Mouse (Mus musculus): Measurements from ENCODE around the gene Tns3. TPM values are rescaled to one million over a fixed set of nuclear protein-coding genes. Genes with fewer than 3 reads are reported as not detected.

Gene Tns3
- polyA plus RNA-seq, 1 experiment, result 45.7 TPM

DNA sequence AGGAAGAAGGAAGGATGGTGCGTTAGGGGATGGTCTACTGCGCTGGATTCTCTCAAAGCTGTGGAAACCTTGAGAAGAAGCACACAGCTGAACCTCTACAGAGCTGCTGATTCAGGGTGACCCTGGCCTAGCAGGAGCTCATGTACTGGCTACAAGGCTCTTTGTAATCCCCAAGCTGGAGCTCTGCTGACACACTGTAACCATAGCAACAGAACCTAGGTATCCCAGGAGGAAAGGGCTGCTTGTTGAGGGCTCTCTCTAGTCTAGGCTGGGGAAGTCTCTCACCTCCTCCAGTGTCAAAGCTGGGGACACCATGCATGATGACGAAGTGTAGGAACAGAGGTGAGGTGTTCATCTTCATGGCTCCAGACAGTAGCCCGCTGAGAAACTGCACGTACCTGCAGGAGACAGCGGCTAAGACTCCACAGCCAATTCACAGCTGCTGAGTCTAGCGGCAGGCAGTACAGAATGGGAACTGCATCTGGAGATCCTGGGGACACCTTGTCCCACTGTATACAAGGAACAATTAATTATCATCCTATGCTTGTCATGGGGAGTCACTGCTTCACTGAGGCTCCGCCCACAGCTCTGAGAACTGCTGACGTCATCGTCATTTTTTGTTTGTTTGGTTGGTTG lies 132.1 kb downstream of the Tns3 start:
- Histone ChIP-seq H3K36me3 (ENCODE audit: control insufficient read depth, insufficient read depth, low read length, poor library complexity, severe bottlenecking) (peaks cover 5% of the 10 kb centered on the region), H3K4me1 (ENCODE audit: control insufficient read depth, insufficient read depth, low read length) (no peaks in the 10 kb centered on the region), H3K27ac (ENCODE audit: insufficient read depth, low read length) (no peak overlapping the region), H3K9me3 (replicated peaks; ENCODE audit: control insufficient read depth, insufficient read depth, low read length, poor library complexity, severe bottlenecking) (no peaks in the 10 kb centered on the region), H3K9ac (ENCODE audit: low read depth, poor library complexity, severe bottlenecking) (no peak overlapping the region), H3K4me3 (ENCODE audit: low read depth, low read length) (no peak overlapping the region), H3K27me3 (ENCODE audit: control insufficient read depth, insufficient read depth, low read length, poor library complexity, severe bottlenecking) (no peaks in the 10 kb centered on the region)
- TF ChIP-seq CTCF (IDR thresholded peaks at IDR 0.05; ENCODE audit: low read depth, low read length) (no peak), POLR2A (IDR thresholded peaks at IDR 0.05; ENCODE audit: insufficient read depth, low read length) (no peak), EP300 (IDR thresholded peaks at IDR 0.05; ENCODE audit: insufficient read depth, low read depth, low read length) (no peak)

DNA sequence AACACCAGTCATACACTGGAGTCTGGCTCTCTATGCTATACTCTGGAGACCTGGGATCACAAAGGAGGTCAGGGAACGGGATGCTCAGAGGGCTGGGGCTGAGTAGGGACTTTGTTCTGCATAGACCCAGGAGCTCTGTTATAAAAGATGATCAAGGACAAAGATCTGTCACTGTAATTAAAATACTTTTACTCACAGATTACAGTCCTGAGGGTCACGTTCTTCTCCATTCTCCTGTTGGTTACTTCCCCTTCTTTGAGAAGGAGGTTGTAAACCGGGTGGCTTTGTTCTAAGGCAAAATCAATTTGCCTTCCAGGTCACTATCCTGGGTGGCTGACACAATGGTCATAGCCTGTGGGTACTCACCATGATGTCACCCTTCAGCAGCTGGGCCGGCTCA lies 133.8 kb downstream of the Tns3 start:
- peaks cover 3% of the 10 kb centered on the region for H3K36me3 ChIP-seq (ENCODE audit: control insufficient read depth, insufficient read depth, low read length, poor library complexity, severe bottlenecking)
- TF ChIP-seq POLR2A (IDR thresholded peaks at IDR 0.05; ENCODE audit: insufficient read depth, low read length) (no peak), EP300 (IDR thresholded peaks at IDR 0.05; ENCODE audit: insufficient read depth, low read depth, low read length) (no peak), CTCF (IDR thresholded peaks at IDR 0.05; ENCODE audit: low read depth, low read length) (no peak)

DNA sequence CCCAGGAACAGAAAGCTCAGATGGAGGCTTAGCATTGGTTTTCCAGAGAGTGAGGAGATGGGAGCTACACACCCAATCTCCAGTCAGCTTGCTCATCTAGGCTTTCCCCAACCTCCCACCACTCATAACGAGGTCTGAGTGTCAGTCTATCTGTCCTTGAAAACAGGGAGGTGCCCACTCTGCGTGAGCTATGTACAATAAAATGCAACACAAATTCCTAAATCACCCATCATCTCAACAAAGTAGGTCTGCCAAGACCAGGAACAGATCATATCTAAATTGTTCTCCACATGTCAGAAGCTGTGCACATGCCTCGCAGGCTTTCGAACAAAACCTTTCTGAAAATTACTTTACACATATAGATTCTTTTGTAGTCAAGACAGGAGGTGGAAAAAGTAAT lies 134.3 kb downstream of the Tns3 start:
- Histone ChIP-seq H3K27me3 (ENCODE audit: control insufficient read depth, insufficient read depth, low read length, poor library complexity, severe bottlenecking) (no peaks in the 10 kb centered on the region), H3K4me3 (ENCODE audit: low read depth, low read length) (no peak overlapping the region), H3K36me3 (ENCODE audit: control insufficient read depth, insufficient read depth, low read length, poor library complexity, severe bottlenecking) (peaks cover 3% of the 10 kb centered on the region), H3K4me1 (ENCODE audit: control insufficient read depth, insufficient read depth, low read length) (no peaks in the 10 kb centered on the region), H3K9me3 (replicated peaks; ENCODE audit: control insufficient read depth, insufficient read depth, low read length, poor library complexity, severe bottlenecking) (peaks cover 5% of the 10 kb centered on the region; the same call in 1 of the 2 replicates), H3K27ac (ENCODE audit: insufficient read depth, low read length) (no peak overlapping the region), H3K9ac (ENCODE audit: low read depth, poor library complexity, severe bottlenecking) (no peak overlapping the region)
- no peak for TF ChIP-seq CTCF (IDR thresholded peaks at IDR 0.05; ENCODE audit: low read depth, low read length)
- TF ChIP-seq EP300 (IDR thresholded peaks at IDR 0.05; ENCODE audit: insufficient read depth, low read depth, low read length), result no peak
- no peak for TF ChIP-seq POLR2A (IDR thresholded peaks at IDR 0.05; ENCODE audit: insufficient read depth, low read length)

More for the DNA sequence above, 133.8 kb downstream of the Tns3 start:
- no peaks in the 10 kb centered on the region for H3K4me1 ChIP-seq (ENCODE audit: control insufficient read depth, insufficient read depth, low read length)
- no peaks in the 10 kb centered on the region for H3K27me3 ChIP-seq (ENCODE audit: control insufficient read depth, insufficient read depth, low read length, poor library complexity, severe bottlenecking)
- H3K9ac ChIP-seq (ENCODE audit: low read depth, poor library complexity, severe bottlenecking), result no peak overlapping the region
- no peak overlapping the region for H3K4me3 ChIP-seq (ENCODE audit: low read depth, low read length)
- H3K27ac ChIP-seq (ENCODE audit: insufficient read depth, low read length), result no peak overlapping the region
- H3K9me3 ChIP-seq (replicated peaks; ENCODE audit: control insufficient read depth, insufficient read depth, low read length, poor library complexity, severe bottlenecking), result peaks cover 5% of the 10 kb centered on the region; the same call in 1 of the 2 replicates

DNA sequence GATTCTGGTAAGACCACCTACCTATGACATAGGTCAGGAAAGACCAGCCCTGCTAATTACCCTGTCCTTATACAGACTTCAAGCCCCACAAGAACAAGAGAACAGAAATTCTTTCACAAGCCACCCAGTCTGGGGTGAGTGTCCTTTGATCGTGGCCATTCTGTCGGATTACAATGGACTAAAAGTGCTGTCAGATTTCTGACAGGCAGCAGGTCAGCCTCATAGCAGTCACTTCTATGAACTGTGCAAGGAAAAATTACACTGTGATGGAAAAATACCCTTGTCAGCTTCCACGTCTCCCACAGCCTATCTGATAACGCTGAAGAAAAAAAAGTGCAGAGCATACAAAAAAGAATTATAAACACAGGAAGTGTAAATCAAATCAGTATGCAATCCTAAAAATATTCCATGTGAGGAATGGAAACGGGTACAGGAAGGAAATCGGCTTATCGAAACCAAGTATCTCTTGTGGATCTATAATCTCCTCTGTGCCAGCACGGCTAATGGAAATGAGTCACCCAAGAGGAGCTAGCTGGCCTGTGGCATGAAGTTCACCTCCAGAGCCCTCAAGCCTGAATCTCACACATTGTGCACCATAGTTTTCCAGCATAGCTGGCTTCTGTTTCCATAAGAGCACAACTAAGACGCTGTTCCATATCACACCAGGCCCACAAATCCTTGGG lies 138.7 kb downstream of the Tns3 start:
- H3K4me3 ChIP-seq (ENCODE audit: low read depth, low read length), result no peak overlapping the region
- no peak for TF ChIP-seq CTCF (IDR thresholded peaks at IDR 0.05; ENCODE audit: low read depth, low read length)
- TF ChIP-seq EP300 (IDR thresholded peaks at IDR 0.05; ENCODE audit: insufficient read depth, low read depth, low read length), result no peak
- no peak for TF ChIP-seq POLR2A (IDR thresholded peaks at IDR 0.05; ENCODE audit: insufficient read depth, low read length)
- H3K9me3 ChIP-seq (replicated peaks; ENCODE audit: control insufficient read depth, insufficient read depth, low read length, poor library complexity, severe bottlenecking), result peaks cover 5% of the 10 kb centered on the region; the same call in 1 of the 2 replicates
- peaks cover 9% of the 10 kb centered on the region for H3K36me3 ChIP-seq (ENCODE audit: control insufficient read depth, insufficient read depth, low read length, poor library complexity, severe bottlenecking)
- no peaks in the 10 kb centered on the region for H3K27me3 ChIP-seq (ENCODE audit: control insufficient read depth, insufficient read depth, low read length, poor library complexity, severe bottlenecking)
- no peak overlapping the region for H3K9ac ChIP-seq (ENCODE audit: low read depth, poor library complexity, severe bottlenecking)
- H3K4me1 ChIP-seq (ENCODE audit: control insufficient read depth, insufficient read depth, low read length), result no peaks in the 10 kb centered on the region
- H3K27ac ChIP-seq (ENCODE audit: insufficient read depth, low read length), result no peak overlapping the region

DNA sequence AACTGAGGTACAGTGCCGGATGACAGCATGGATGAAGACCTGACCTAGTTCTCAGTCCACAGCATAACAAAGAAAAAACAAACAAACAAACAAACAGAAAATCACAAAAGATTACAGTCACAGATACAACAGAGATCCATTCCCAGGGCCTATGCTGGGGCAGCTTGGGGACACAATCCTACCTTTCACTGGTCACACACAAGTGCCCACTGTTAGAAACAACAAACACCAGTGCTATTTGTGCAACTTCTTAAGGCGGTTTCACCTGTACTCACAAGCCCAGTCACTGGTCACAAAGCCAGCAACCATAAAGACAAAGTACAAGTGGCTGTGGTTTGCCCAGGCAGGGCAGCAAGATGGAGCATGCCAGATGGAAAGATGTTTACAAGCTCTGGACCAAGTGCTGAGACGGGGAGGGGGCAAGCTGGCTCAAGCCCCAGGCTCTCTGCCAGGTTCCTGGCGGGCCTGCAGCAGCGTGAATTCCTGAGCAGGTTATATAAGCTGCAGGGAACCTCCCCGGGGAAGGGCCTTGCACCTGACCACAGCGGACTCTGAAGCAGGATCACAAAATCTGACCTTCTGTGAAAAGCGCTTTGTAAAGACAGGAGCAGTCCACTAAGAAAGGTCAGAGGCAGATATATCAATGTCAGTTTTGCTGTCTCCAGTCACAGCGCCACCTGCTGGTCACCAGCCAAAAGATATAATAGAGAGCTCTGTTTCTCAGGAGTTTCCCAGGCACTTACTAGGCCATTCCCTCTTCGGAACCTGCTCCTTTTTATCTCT lies 140.8 kb downstream of the Tns3 start:
- Histone ChIP-seq H3K9me3 (replicated peaks; ENCODE audit: control insufficient read depth, insufficient read depth, low read length, poor library complexity, severe bottlenecking) (peaks cover 5% of the 10 kb centered on the region; the same call in 1 of the 2 replicates), H3K4me3 (ENCODE audit: low read depth, low read length) (no peak overlapping the region), H3K27ac (ENCODE audit: insufficient read depth, low read length) (peak overlapping the region; percentile 12; the same call in 1 of the 2 replicates), H3K27me3 (ENCODE audit: control insufficient read depth, insufficient read depth, low read length, poor library complexity, severe bottlenecking) (no peaks in the 10 kb centered on the region), H3K4me1 (ENCODE audit: control insufficient read depth, insufficient read depth, low read length) (no peaks in the 10 kb centered on the region), H3K36me3 (ENCODE audit: control insufficient read depth, insufficient read depth, low read length, poor library complexity, severe bottlenecking) (peaks cover 17% of the 10 kb centered on the region), H3K9ac (ENCODE audit: low read depth, poor library complexity, severe bottlenecking) (no peak overlapping the region)
- TF ChIP-seq EP300 (IDR thresholded peaks at IDR 0.05; ENCODE audit: insufficient read depth, low read depth, low read length) (no peak), CTCF (IDR thresholded peaks at IDR 0.05; ENCODE audit: low read depth, low read length) (peak; percentile 54), POLR2A (IDR thresholded peaks at IDR 0.05; ENCODE audit: insufficient read depth, low read length) (no peak)
